Mouse (Mus musculus) forebrain, embryonic 16.5 days (tissue): ENCODE measurements around the gene Spata46. TPM values are rescaled to one million over a fixed set of nuclear protein-coding genes. Genes with fewer than 3 reads are reported as not detected.

Source experiments
- ATAC-seq: fragments of 200-750 bp; cut with Nextera tagmentation; 2 replicates; pipeline ENCODE4 v1.8.0; 2017; ENCODE audit warnings: mild to moderate bottlenecking, moderate library complexity
- H3K27ac ChIP-seq: fragments of 300-500 bp; sonication (generic); 2 replicates; pipeline ENCODE4 v1.5.1; 2014; ENCODE audit warnings: low read length, control low read depth
- H3K27me3 ChIP-seq: fragments of 300-500 bp; sonication (generic); replicated peaks from 2 replicates; pipeline ENCODE4 v1.6.1; 2014; ENCODE audit warnings: low read length; ENCODE audit not compliant: control insufficient read depth, insufficient read depth
- H3K36me3 ChIP-seq: fragments of 300-500 bp; sonication (generic); 2 replicates; pipeline ENCODE4 v1.6.1; 2014; ENCODE audit not compliant: control insufficient read depth, insufficient read depth
- H3K4me1 ChIP-seq: fragments of 300-500 bp; sonication (generic); replicated peaks from 2 replicates; pipeline ENCODE4 v1.6.1; 2014; ENCODE audit warnings: low read length; ENCODE audit not compliant: control insufficient read depth, insufficient read depth
- H3K4me2 ChIP-seq: fragments of 300-500 bp; sonication (generic); 2 replicates; pipeline ENCODE4 v1.6.1; 2014; ENCODE audit warnings: mild to moderate bottlenecking, low read length, control low read depth
- H3K4me3 ChIP-seq: fragments of 300-500 bp; sonication (generic); replicated peaks from 2 replicates; pipeline ENCODE4 v1.5.1; 2014; ENCODE audit warnings: mild to moderate bottlenecking, low read length, control low read depth
- H3K9ac ChIP-seq: fragments of 300-500 bp; sonication (generic); replicated peaks from 2 replicates; pipeline ENCODE4 v1.6.1; 2014; ENCODE audit warnings: low read depth, low read length, control low read depth
- H3K9me3 ChIP-seq: fragments of 300-500 bp; sonication (generic); 2 replicates; pipeline ENCODE4 v1.6.1; 2016; ENCODE audit warnings: low read length; ENCODE audit not compliant: control insufficient read depth
- WGBS: fragments of 180-500 bp; shearing (Covaris S2); extraction: QIAGEN DNeasy Blood & Tissue Kit; methylation state at CpG from one replicate; pipeline ENCODE4 v1.1.7; 2014; 5-methylcytosine and 5-hydroxymethylcytosine counted together
- polyA plus RNA-seq: library from polyadenylated mRNA; unstranded; fragments of >200 nt; fragmentation: Nextera tagmentation; extraction: Ambion mirVana; gene quantifications from 2 replicates; pipeline ENCODE4 v1.2.1, GENCODE M21; 2015

Gene Spata46
- 0.78 and 1.7 TPM in 2 replicates for polyA plus RNA-seq

DNA sequence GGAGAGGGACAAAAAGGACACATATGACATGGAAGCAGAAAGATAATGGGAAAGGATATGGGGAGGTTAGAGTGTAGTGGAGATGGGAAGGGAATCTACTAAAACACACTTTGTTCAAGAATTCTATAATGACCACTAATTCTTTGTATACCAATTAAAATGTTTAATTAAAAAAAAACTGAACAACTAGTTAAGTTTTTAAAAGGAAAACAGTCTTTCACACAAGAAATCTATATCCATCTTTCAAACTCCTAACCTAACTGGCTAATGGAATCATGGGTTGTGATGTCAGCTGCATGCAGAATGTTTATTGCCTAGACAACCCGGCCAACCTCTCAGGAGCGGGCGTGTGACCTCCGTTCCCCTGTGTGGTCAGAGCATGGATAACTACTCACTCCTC, at the start of gene Spata46:
Spata46 (plus strand) TSS at position 301 of the 400 bp plus-strand sequence.
- Histone ChIP-seq H3K4me1 (no peaks in the 10 kb centered on the region), H3K4me2 (no peak within 1 kb of the TSS), H3K27me3 (no peaks in the 10 kb centered on the region), H3K9me3 (no peaks in the 10 kb centered on the region), H3K9ac (no peak within 1 kb of the TSS), H3K27ac (no peak within 1 kb of the TSS), H3K36me3 (no peaks in the 10 kb centered on the region), H3K4me3 (no peak within 1 kb of the TSS)
- ATAC-seq: no peak
- WGBS: 93% methylated on average over 4 of the region's 4 CpGs

- 77% methylated on average over 6 of the region's 6 CpGs for WGBS
- Histone ChIP-seq H3K9me3 (peaks cover 6% of the 10 kb centered on the region), H3K9ac (no peak overlapping the region), H3K4me3 (no peak overlapping the region), H3K27ac (no peak overlapping the region), H3K4me2 (no peak overlapping the region), H3K36me3 (no peaks in the 10 kb centered on the region), H3K27me3 (no peaks in the 10 kb centered on the region), H3K4me1 (no peaks in the 10 kb centered on the region)
- no peak for ATAC-seq
These were observed 38.3 kb upstream of the Spata46 start for GRCm38 (mm10) chr1:170270281-170270680.

DNA sequence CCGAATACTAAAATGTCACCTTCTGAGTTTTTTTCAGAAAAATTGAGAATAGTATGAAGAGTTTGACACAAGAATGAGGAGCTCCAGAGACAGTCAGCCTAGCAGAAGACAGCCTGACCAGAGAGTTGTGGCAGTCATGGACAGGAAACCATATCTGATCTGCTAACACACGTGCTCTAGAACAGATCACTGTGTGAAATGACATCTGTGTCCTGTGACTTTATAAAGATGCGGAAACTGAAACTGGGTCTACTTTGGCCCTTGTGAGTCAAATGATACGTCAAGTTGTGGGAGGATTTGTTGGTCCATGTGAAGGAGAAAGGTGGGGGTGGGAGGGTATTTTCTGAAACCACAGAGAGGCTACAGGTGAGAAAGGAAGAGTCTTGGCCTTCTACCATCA, 37.9 kb upstream of the Spata46 start:
- H3K27me3 ChIP-seq: no peaks in the 10 kb centered on the region
- no peak overlapping the region for H3K4me3 ChIP-seq
- 93% methylated on average over 4 of the region's 4 CpGs for WGBS
- H3K4me2 ChIP-seq: no peak overlapping the region
- no peaks in the 10 kb centered on the region for H3K4me1 ChIP-seq
- no peak overlapping the region for H3K9ac ChIP-seq
- no peak overlapping the region for H3K27ac ChIP-seq
- H3K36me3 ChIP-seq: no peaks in the 10 kb centered on the region
- no peak for ATAC-seq
- peaks cover 9% of the 10 kb centered on the region for H3K9me3 ChIP-seq

DNA sequence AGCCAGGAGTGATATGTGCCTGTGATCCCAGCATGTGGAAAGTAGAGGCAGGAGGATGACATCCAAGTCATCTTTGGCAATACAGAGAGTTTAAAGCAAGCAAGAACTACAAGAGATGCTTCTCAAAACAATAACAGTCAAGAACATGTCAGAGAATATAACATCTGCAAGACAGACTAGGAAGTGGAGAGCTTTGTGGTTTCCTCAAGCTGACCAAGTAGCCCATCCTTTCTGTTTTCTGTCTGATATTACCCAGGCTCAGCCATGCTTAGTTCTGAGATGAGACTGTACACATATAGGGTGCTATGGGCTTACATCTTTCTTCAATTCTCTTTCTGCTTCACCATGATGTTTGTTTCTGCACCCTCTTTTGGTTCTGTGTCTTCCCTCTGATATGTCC, 35.4 kb upstream of the Spata46 start:
- no peaks in the 10 kb centered on the region for H3K27me3 ChIP-seq
- no peaks in the 10 kb centered on the region for H3K4me1 ChIP-seq
- no peak overlapping the region for H3K27ac ChIP-seq
- H3K9ac ChIP-seq: no peak overlapping the region
- H3K9me3 ChIP-seq: peaks cover 3% of the 10 kb centered on the region; the same call in 1 of the 2 replicates
- no peak for ATAC-seq
- no peak overlapping the region for H3K4me2 ChIP-seq
- no peak overlapping the region for H3K4me3 ChIP-seq
- H3K36me3 ChIP-seq: no peaks in the 10 kb centered on the region

- Histone ChIP-seq H3K4me2 (no peak within 1 kb of the TSS), H3K9ac (no peak within 1 kb of the TSS), H3K9me3 (peaks cover 3% of the 10 kb centered on the region; the same call in 1 of the 2 replicates), H3K4me1 (no peaks in the 10 kb centered on the region), H3K27ac (no peak within 1 kb of the TSS), H3K36me3 (no peaks in the 10 kb centered on the region), H3K4me3 (no peak within 1 kb of the TSS), H3K27me3 (no peaks in the 10 kb centered on the region)
- no peak for ATAC-seq
- 89% methylated on average over 2 of the region's 3 CpGs for WGBS
These were observed 31.6 kb upstream of the Spata46 start, which contains the start of gene Sh2d1b1 for GRCm38 (mm10) chr1:170277016-170277415. Sh2d1b1 (plus strand) TSS chr1:170277320.

GRCm38 (mm10) chr1:170282415-170283129, 26.0 kb upstream of the Spata46 start:
- Histone ChIP-seq H3K36me3 (no peaks in the 10 kb centered on the region), H3K4me1 (no peaks in the 10 kb centered on the region), H3K9ac (no peak overlapping the region), H3K9me3 (no peaks in the 10 kb centered on the region), H3K4me2 (no peak overlapping the region), H3K27ac (no peak overlapping the region), H3K27me3 (no peaks in the 10 kb centered on the region), H3K4me3 (no peak overlapping the region)
- 83% methylated on average over 4 of the region's 4 CpGs for WGBS
- ATAC-seq: no peak

DNA sequence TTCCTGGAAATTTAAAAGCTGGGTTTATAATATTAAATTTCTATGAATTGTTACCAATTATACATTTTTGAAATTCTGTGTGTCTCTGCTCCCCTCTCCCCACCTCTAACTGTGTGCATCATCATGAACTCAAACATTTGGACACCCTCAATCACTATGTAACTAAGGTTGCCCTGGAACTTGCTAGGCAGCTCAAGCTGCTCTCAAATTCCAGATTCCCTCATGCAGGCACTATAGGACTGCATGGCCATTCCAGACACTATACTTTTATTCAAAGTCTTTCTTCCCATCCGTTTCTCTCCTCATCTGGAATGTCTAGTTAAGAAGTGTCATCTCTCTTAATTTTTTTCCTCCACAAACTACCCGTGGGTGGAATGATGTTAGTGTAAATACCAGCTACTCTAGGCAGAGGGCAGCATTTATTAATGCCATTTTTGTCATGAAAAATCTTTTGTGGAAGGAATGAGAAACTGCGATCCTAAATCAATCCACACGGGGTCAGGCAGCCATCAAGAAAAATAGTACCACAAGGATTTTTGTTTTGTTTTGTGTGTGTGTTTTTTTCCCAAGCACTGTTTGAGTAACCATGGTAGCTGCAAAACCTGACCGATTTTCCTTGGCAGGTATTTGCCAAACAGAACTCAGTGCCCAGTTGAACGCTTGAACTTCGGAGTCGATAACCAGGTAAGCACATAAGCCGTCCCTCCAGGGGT, 16.2 kb upstream of the Spata46 start:
- Histone ChIP-seq H3K9ac (0 out of 2 replicates have a peak overlapping the region, but pooled peaks have one; percentile 18), H3K36me3 (no peaks in the 10 kb centered on the region), H3K9me3 (no peaks in the 10 kb centered on the region), H3K27ac (no peak overlapping the region), H3K4me3 (no peak overlapping the region; the same call in 1 of the 2 replicates), H3K27me3 (no peaks in the 10 kb centered on the region), H3K4me1 (peaks cover 4% of the 10 kb centered on the region), H3K4me2 (peak overlapping the region; percentile 35)
- ATAC-seq: peak; percentile 84
- WGBS: 29% methylated on average over 9 of the region's 9 CpGs

DNA sequence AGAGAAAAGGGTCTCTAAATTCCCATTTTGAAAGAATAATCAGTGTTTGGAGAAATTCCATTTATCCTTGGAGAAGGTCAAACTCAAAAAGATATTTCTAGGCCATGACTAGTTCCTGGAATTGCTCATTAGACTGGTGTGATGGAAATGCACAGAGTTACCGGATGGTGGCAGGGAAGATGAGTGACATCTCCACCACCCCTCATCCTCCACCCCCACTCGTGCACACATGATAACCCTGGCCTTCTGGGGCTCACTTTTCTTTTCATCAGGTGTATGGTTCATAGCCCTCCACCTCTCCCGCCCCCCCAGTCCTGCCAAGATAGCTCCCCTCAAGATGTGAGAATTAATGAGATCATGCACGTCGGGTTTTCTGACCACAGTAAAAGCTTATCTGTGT, 15.3 kb upstream of the Spata46 start:
- Histone ChIP-seq H3K4me3 (no peak overlapping the region), H3K9ac (no peak overlapping the region), H3K4me2 (no peak overlapping the region), H3K27me3 (no peaks in the 10 kb centered on the region), H3K4me1 (peaks cover 4% of the 10 kb centered on the region), H3K36me3 (no peaks in the 10 kb centered on the region), H3K9me3 (no peaks in the 10 kb centered on the region), H3K27ac (no peak overlapping the region)
- ATAC-seq: no peak
- WGBS: 75% methylated on average over 5 of the region's 5 CpGs

GRCm38 (mm10) chr1:170294786-170295570, 13.6 kb upstream of the Spata46 start:
- Histone ChIP-seq H3K4me2 (no peak overlapping the region), H3K4me1 (peaks cover 4% of the 10 kb centered on the region), H3K27me3 (no peaks in the 10 kb centered on the region), H3K9me3 (no peaks in the 10 kb centered on the region), H3K4me3 (no peak overlapping the region), H3K9ac (no peak overlapping the region), H3K27ac (no peak overlapping the region), H3K36me3 (no peaks in the 10 kb centered on the region)
- WGBS: 63% methylated on average over 15 of the region's 15 CpGs
- ATAC-seq: no peak
